Mouse (Mus musculus) embryonic fibroblast, embryonic 13.5 days (primary cell): Measurements from ENCODE around the gene Fam20b.

Experiments
- CTCF ChIP-seq: IDR thresholded peaks from 2 replicates; pipeline ENCODE4 v1.5.1; 2011; ENCODE audit warnings: mild to moderate bottlenecking, control low read depth, low read length, moderate library complexity, borderline replicate concordance; ENCODE audit not compliant: insufficient read depth
- POLR2A ChIP-seq: IDR thresholded peaks from 2 replicates; pipeline ENCODE4 v1.6.1; 2011; ENCODE audit warnings: low read depth, mild to moderate bottlenecking, control low read depth, low read length, moderate library complexity

- no peak for TF ChIP-seq POLR2A
- TF ChIP-seq CTCF = no peak
Observed at GRCm38 (mm10) chr1:156708672-156709071, 10.2 kb downstream of the Fam20b start.
